Mouse (Mus musculus): Measurements from ENCODE around the gene Arhgef15. TPM values are rescaled to one million over a fixed set of nuclear protein-coding genes. Genes with fewer than 3 reads are reported as not detected.

Gene Arhgef15
- polyA plus RNA-seq, 1 experiment from 2014 or later: 8.9 TPM

DNA sequence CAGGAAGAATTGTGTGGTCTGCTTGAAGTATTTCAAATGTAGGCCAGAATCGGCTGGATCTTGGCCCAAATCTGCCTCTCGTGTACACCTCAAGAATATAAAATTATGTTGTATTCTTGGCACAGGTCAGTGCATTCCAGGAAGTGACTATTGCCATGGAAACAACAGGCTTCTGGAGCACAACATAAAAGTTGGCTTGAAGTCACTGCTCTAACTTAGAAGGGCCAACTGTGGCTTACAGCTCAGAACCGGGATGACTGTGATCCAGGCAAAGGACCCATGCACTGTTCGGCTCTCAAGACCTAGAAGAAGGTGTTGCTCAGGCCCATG lies 50.9 kb downstream of the Arhgef15 start:
- Histone ChIP-seq H3K9me3 (replicated peaks; ENCODE audit: low read length) (no peaks in the 10 kb centered on the region), H3K36me3 (ENCODE audit: insufficient read depth, low read length) (peaks cover 29% of the 10 kb centered on the region), H3K27ac (peak overlapping the region; percentile 50), H3K4me2 (ENCODE audit: low read length) (no peak overlapping the region), H3K9ac (ENCODE audit: low read depth, low read length) (no peak overlapping the region), H3K27me3 (ENCODE audit: insufficient read depth, low read length) (no peaks in the 10 kb centered on the region), H3K4me1 (replicated peaks; ENCODE audit: insufficient read depth, low read length) (peaks cover 9% of the 10 kb centered on the region), H3K4me3 (replicated peaks; ENCODE audit: low read depth, low read length) (no peak overlapping the region)
- WGBS: 49% methylated on average over 4 of the region's 4 CpGs
- TF ChIP-seq CTCF (IDR thresholded peaks at IDR 0.05; ENCODE audit: low read depth): no peak
- peak; percentile 90 for DNase-seq (ENCODE audit: low spot score)
- ATAC-seq (replicated peaks; ENCODE audit: low FRiP score, low read depth): peak; percentile 49

DNA sequence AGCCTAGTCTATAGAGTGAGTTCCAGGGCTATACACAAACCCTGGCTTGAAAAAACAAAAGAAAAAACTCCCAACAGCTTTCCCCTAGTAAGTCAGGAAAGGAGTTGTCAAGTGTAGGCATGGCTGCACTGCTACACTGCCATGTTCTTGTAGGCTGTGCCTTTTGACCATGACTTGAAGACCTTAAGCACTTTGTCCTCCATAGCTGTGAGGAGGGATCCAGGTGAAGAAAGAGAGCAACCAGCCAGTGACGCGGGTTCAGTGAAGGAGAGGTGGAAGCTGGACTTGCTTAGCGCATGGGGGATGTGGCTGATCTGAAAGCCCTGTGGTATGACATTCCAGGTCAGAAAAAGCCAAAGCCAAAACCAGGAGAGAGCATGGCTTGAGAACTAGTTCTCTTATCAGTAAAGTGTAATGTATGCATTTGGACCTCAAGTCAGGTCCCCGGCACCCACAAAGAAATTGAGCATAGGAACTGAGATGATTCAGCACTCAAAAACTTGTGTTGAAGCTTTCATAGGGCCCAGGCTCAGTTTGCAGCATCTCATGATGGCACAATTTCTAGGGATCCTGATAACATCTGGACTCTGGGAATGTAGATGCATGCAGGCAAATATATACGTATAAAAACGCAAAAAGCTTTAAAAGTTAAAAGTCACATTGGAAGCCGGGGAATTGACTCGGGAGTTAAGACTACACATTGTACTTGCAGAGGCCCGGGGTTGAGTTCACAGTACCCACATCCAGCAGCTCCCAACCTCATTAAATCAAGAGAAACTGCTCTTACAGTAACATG lies 51.4 kb downstream of the Arhgef15 start:
- Histone ChIP-seq H3K27ac (peak overlapping the region; percentile 50; the same call in 1 of the 2 replicates), H3K9me3 (replicated peaks; ENCODE audit: low read length) (no peaks in the 10 kb centered on the region), H3K4me1 (replicated peaks; ENCODE audit: insufficient read depth, low read length) (peaks cover 5% of the 10 kb centered on the region), H3K36me3 (ENCODE audit: insufficient read depth, low read length) (peaks cover 29% of the 10 kb centered on the region), H3K27me3 (ENCODE audit: insufficient read depth, low read length) (no peaks in the 10 kb centered on the region), H3K4me3 (replicated peaks; ENCODE audit: low read depth, low read length) (no peak overlapping the region), H3K9ac (ENCODE audit: low read depth, low read length) (no peak overlapping the region), H3K4me2 (ENCODE audit: low read length) (no peak overlapping the region)
- TF ChIP-seq CTCF (IDR thresholded peaks at IDR 0.05; ENCODE audit: low read depth): no peak
- no peak for ATAC-seq (replicated peaks; ENCODE audit: low FRiP score, low read depth)
- DNase-seq (ENCODE audit: low spot score): no peak
- 87% methylated on average over 9 of the region's 9 CpGs for WGBS

DNA sequence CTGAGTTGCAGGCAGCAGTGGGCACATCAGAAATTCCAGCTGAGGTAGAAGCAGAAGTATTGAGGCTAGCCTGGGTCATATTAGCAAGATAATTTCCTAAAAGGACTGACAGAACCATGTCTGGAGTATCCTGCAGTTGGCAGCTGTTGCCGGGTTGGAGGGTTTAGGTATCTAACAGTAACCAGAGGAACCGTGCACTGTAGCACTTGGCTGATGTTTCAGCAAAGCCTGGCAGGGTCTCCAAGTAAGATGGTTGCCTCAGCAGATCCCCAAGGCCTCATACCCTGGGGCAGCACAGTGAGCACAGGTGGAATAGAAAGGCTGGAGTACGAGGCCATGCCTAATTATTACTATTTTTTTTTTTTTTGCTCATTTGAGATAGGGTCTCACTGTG lies 52.1 kb downstream of the Arhgef15 start:
- Histone ChIP-seq H3K4me1 (replicated peaks; ENCODE audit: insufficient read depth, low read length) (peaks cover 5% of the 10 kb centered on the region), H3K9me3 (replicated peaks; ENCODE audit: low read length) (no peaks in the 10 kb centered on the region), H3K4me3 (replicated peaks; ENCODE audit: low read depth, low read length) (no peak overlapping the region), H3K27me3 (ENCODE audit: insufficient read depth, low read length) (no peaks in the 10 kb centered on the region), H3K36me3 (ENCODE audit: insufficient read depth, low read length) (peaks cover 29% of the 10 kb centered on the region), H3K27ac (0 out of 2 replicates have a peak overlapping the region, but pooled peaks have one; percentile 19), H3K4me2 (ENCODE audit: low read length) (no peak overlapping the region), H3K9ac (ENCODE audit: low read depth, low read length) (no peak overlapping the region)
- WGBS: 94% methylated on average over 3 of the region's 3 CpGs
- no peak for ATAC-seq (replicated peaks; ENCODE audit: low FRiP score, low read depth)
- no peak for DNase-seq (ENCODE audit: low spot score)
- TF ChIP-seq CTCF (IDR thresholded peaks at IDR 0.05; ENCODE audit: low read depth): no peak

DNA sequence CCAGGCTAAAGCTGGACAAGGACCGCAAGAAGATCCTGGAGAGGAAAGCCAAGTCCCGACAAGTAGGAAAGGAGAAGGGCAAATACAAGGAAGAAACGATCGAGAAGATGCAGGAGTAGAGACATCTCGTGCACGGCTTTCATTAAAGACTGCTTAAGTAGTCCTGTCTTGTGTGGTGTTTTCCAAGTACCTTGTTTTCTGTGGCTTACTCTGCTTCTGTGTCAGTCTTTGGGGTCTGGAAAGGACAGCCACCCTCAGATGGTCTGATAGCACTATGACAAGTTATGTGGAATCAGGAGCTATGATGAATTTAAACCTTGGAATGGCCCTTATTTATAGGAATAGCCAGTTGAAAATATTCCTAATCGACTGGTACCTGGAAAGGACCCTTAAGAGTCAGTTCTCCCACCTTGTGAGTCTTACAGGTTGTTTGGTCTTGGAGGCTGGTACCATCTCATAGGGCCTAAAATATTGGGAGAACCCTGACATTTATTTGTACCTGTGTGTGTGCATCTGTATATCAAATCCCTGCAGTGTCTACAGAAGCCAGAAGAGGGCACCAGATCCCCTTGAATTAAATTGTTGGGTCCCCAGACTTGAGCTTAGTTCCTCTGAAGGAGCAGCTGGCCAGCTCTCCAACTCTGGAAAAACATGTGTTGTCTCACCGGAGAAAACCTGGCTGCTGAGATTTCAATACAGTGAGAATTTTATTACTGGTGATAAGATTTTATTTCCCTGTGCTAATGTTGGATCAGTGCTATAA lies 52.7 kb downstream of the Arhgef15 start:
- peak; percentile 90 for DNase-seq (ENCODE audit: low spot score)
- H3K27me3 ChIP-seq (ENCODE audit: insufficient read depth, low read length): no peaks in the 10 kb centered on the region
- H3K4me1 ChIP-seq (replicated peaks; ENCODE audit: insufficient read depth, low read length): peaks cover 5% of the 10 kb centered on the region
- no peak overlapping the region for H3K9ac ChIP-seq (ENCODE audit: low read depth, low read length)
- no peak overlapping the region for H3K4me3 ChIP-seq (replicated peaks; ENCODE audit: low read depth, low read length)
- 82% methylated on average over 7 of the region's 8 CpGs for WGBS
- H3K36me3 ChIP-seq (ENCODE audit: insufficient read depth, low read length): peaks cover 29% of the 10 kb centered on the region
- H3K27ac ChIP-seq: 0 out of 2 replicates have a peak overlapping the region, but pooled peaks have one; percentile 19
- H3K9me3 ChIP-seq (replicated peaks; ENCODE audit: low read length): no peaks in the 10 kb centered on the region
- no peak overlapping the region for H3K4me2 ChIP-seq (ENCODE audit: low read length)
- TF ChIP-seq CTCF (IDR thresholded peaks at IDR 0.05; ENCODE audit: low read depth): peak; percentile 93
- no peak for ATAC-seq (replicated peaks; ENCODE audit: low FRiP score, low read depth)

DNA sequence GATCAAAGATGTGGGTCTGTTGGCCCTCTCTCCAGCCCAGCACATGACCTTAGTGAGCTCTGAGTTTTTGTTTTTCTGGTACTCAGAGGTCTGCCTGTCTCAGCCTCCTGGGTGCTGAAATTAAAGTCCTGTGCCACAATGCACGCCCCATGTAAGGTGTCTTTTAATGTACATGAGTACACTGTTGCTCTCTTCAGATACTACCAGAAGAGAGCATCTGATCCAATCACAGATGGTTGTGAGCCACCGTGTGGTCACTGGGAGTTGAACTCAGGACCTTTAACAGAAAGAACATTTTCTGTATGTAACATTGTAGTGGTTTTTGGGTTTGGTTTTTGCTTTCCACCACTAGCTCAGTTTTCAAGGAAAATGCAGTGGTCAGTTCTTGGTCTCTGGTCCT lies 53.5 kb downstream of the Arhgef15 start:
- Histone ChIP-seq H3K9me3 (replicated peaks; ENCODE audit: low read length) (no peaks in the 10 kb centered on the region), H3K4me3 (replicated peaks; ENCODE audit: low read depth, low read length) (no peak overlapping the region), H3K4me1 (replicated peaks; ENCODE audit: insufficient read depth, low read length) (peaks cover 5% of the 10 kb centered on the region), H3K4me2 (ENCODE audit: low read length) (no peak overlapping the region), H3K27ac (no peak overlapping the region), H3K9ac (ENCODE audit: low read depth, low read length) (no peak overlapping the region), H3K27me3 (ENCODE audit: insufficient read depth, low read length) (no peaks in the 10 kb centered on the region), H3K36me3 (ENCODE audit: insufficient read depth, low read length) (peaks cover 29% of the 10 kb centered on the region)
- ATAC-seq (replicated peaks; ENCODE audit: low FRiP score, low read depth) (no peak), DNase-seq (ENCODE audit: low spot score) (no peak)
- no peak for TF ChIP-seq CTCF (IDR thresholded peaks at IDR 0.05; ENCODE audit: low read depth)
- WGBS: 81% methylated on average over 2 of the region's 2 CpGs

DNA sequence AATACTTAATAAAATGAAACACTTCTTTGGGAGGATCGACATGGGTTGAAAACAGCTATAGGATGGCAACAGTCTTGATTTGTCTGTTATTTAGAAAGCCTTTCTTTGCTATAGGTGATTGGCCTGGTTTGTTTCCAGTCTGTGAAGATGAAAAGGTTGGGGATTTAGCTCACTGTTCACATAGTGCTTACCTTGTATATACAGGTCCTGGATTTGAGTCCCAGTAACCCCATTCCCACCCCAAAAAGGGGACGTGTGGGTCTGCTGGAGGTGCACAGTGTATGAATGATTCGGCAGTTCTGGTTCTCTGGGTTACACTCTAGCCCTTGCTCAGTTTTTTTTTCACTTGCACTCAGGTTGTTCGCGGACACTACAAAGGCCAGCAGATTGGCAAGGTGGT lies 54.5 kb downstream of the Arhgef15 start:
- peak overlapping the region; percentile 82 for H3K9ac ChIP-seq (ENCODE audit: low read depth, low read length)
- peak overlapping the region; percentile 62; the same call in 1 of the 2 replicates for H3K4me3 ChIP-seq (replicated peaks; ENCODE audit: low read depth, low read length)
- DNase-seq (ENCODE audit: low spot score): no peak
- H3K4me1 ChIP-seq (replicated peaks; ENCODE audit: insufficient read depth, low read length): peaks cover 5% of the 10 kb centered on the region
- peak overlapping the region; percentile 61 for H3K4me2 ChIP-seq (ENCODE audit: low read length)
- H3K27me3 ChIP-seq (ENCODE audit: insufficient read depth, low read length): no peaks in the 10 kb centered on the region
- WGBS: 78% methylated on average over 5 of the region's 5 CpGs
- no peak for TF ChIP-seq CTCF (IDR thresholded peaks at IDR 0.05; ENCODE audit: low read depth)
- peaks cover 29% of the 10 kb centered on the region for H3K36me3 ChIP-seq (ENCODE audit: insufficient read depth, low read length)
- H3K9me3 ChIP-seq (replicated peaks; ENCODE audit: low read length): no peaks in the 10 kb centered on the region
- ATAC-seq (replicated peaks; ENCODE audit: low FRiP score, low read depth): no peak
- H3K27ac ChIP-seq: no peak overlapping the region
